Mouse (Mus musculus): ENCODE data around the gene Specc1.

DNA sequence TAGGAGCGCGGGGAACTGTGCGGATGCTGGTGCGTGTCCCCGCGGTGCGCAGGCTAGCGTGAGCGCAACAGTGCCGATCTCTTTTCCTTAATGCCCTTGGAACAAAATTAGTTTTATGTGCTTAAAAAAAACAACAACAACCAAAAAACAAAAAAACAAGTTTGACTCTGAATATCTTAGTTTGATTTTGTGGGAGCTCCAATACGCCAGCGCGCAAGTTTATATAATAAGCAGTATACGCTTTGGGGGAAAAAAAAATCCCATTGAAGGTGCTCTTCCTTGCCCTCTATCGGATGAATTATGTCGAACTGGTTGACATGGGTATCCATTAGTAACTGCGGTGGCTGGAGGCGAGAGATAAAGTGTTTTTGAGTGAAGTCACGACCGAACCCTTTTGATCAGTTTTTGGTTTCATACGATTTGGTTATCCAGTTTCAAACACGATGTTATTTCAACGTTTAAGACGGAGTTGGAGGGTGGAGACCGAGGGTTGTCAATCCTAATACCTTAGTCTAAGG lies 792 bp downstream of the Specc1 start:
- TF ChIP-seq CTCF (IDR thresholded peaks at IDR 0.05; ENCODE audit: extremely low read depth, insufficient read length, insufficient replicate concordance, low read depth, low read length) (no peak), POLR2A (IDR thresholded peaks at IDR 0.05; ENCODE audit: low read depth, low read length) (no peak)
